7 mouse cellular contexts compared by ENCODE assay signal in the genomic region with DNA sequence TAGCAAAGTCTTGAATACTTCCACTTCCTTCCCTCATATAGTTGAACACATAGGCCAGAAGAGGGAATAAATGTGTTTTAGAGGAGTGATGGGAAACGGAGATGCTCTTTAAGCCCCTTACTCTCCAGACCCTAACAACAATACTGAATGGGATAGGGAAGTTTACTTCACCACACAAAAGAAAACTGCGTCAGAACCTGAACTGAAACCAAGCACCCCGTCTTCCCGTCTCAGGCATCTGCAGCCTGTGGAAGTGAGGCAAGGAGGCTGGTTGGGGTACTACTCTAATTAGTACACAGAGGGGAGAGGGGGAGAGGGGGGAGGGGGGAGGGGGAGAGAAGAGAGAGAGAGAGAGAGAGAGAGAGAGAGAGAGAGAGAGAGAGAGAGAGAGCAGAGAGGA. TPM values are rescaled to one million over a fixed set of nuclear protein-coding genes. Genes with fewer than 3 reads are reported as not detected.
DNase-seq lines count a peak whose midpoint lies in the region; ATAC-seq lines count a peak whose summit lies in the region.

No protein-coding gene starts in this region.

- no peak for DNase-seq in lung, postnatal 4 days
- DNase-seq in limb, embryonic 10.5 days (ENCODE audit: low spot score) = no peak
- DNase-seq in splenic B cell, adult 2 months (ENCODE audit: low read depth, low spot score) = peak; percentile 44
- DNase-seq in cerebellum, adult 11-12 months = no peak
- DNase-seq in kidney, adult 18-20 months = no peak

- H3K4me3 ChIP-seq in lung, embryonic 15.5 days = peak overlapping the region; percentile 65; the same call in 1 of the 2 replicates
- H3K4me3 ChIP-seq in embryonic facial prominence, embryonic 15.5 days (replicated peaks) = peak overlapping the region; percentile 73
- H3K4me3 ChIP-seq in limb, embryonic 10.5 days = peak overlapping the region; percentile 76

- ATAC-seq in lung, embryonic 15.5 days (ENCODE audit: borderline replicate concordance, extremely low read depth, low FRiP score, low TSS enrichment) = no peak
- no peak for ATAC-seq in embryonic facial prominence, embryonic 15.5 days (ENCODE audit: insufficient number of reproducible peaks, low FRiP score, low TSS enrichment, low read depth)

- no peaks in the 10 kb centered on the region for H3K9me3 ChIP-seq in lung, embryonic 15.5 days
- H3K9me3 ChIP-seq in embryonic facial prominence, embryonic 15.5 days (replicated peaks) = no peaks in the 10 kb centered on the region
- H3K9me3 ChIP-seq in limb, embryonic 10.5 days (replicated peaks) = no peaks in the 10 kb centered on the region

- H3K9ac ChIP-seq in lung, embryonic 15.5 days = no peak overlapping the region
- no peak overlapping the region for H3K9ac ChIP-seq in embryonic facial prominence, embryonic 15.5 days

- H3K27ac ChIP-seq in lung, embryonic 15.5 days = no peak overlapping the region
- no peak overlapping the region for H3K27ac ChIP-seq in embryonic facial prominence, embryonic 15.5 days (replicated peaks)
- H3K27ac ChIP-seq in limb, embryonic 10.5 days = peak overlapping the region; percentile 85; the same call in 1 of the 2 replicates

- peak overlapping the region; percentile 63 for H3K4me2 ChIP-seq in lung, embryonic 15.5 days
- peak overlapping the region; percentile 55 for H3K4me2 ChIP-seq in embryonic facial prominence, embryonic 15.5 days (replicated peaks)

- peaks cover 10% of the 10 kb centered on the region for H3K4me1 ChIP-seq in lung, embryonic 15.5 days
- peaks cover 8% of the 10 kb centered on the region for H3K4me1 ChIP-seq in embryonic facial prominence, embryonic 15.5 days
- H3K4me1 ChIP-seq in limb, embryonic 10.5 days = peaks cover 13% of the 10 kb centered on the region

- WGBS in lung, embryonic 15.5 days = 54% methylated on average over 4 of the region's 4 CpGs
- 74% methylated on average over 4 of the region's 4 CpGs for WGBS in embryonic facial prominence, embryonic 15.5 days
- WGBS in limb, embryonic 10.5 days = 69% methylated on average over 4 of the region's 4 CpGs

- H3K36me3 ChIP-seq in lung, embryonic 15.5 days = peaks cover 14% of the 10 kb centered on the region
- peaks cover 14% of the 10 kb centered on the region for H3K36me3 ChIP-seq in embryonic facial prominence, embryonic 15.5 days
- no peaks in the 10 kb centered on the region for H3K36me3 ChIP-seq in limb, embryonic 10.5 days
- H3K36me3 ChIP-seq in splenic B cell, adult 2 months (ENCODE audit: control insufficient read depth, insufficient read depth, low read length, poor library complexity, severe bottlenecking) = no peaks in the 10 kb centered on the region; the same call in 1 of the 2 replicates

- H3K27me3 ChIP-seq in lung, embryonic 15.5 days = no peaks in the 10 kb centered on the region
- no peaks in the 10 kb centered on the region for H3K27me3 ChIP-seq in embryonic facial prominence, embryonic 15.5 days
- no peaks in the 10 kb centered on the region for H3K27me3 ChIP-seq in limb, embryonic 10.5 days (ENCODE audit: low read depth, poor library complexity, severe bottlenecking)
- no peaks in the 10 kb centered on the region for H3K27me3 ChIP-seq in splenic B cell, adult 2 months (ENCODE audit: control insufficient read depth, insufficient read depth, low read length, poor library complexity, severe bottlenecking)

RNA-seq across cellular contexts. Expression of a gene that starts 0.8 kb away (rescaled TPM):
- polyA plus RNA-seq in lung, embryonic 15.5 days (2015; fragmentation: Nextera tagmentation; extraction: Ambion mirVana) = 23.9 and 28.3 TPM in 2 replicates
- polyA plus RNA-seq in embryonic facial prominence, embryonic 15.5 days (2015; fragmentation: Nextera tagmentation; extraction: Ambion mirVana) = 33.1 and 33.2 TPM in 2 replicates
- polyA plus RNA-seq in limb, embryonic 10.5 days (2016; fragmentation: Nextera tagmentation; extraction: Ambion mirVana) = 23.1 and 29.6 TPM in 2 replicates

RNA-seq across cellular contexts. Expression of a gene that starts 10.3 kb away (rescaled TPM):
- polyA plus RNA-seq in lung, embryonic 15.5 days (2015; fragmentation: Nextera tagmentation; extraction: Ambion mirVana) = 11.7 and 13.5 TPM in 2 replicates
- 14.5 and 15.5 TPM in 2 replicates for polyA plus RNA-seq in embryonic facial prominence, embryonic 15.5 days (2015; fragmentation: Nextera tagmentation; extraction: Ambion mirVana)
- polyA plus RNA-seq in limb, embryonic 10.5 days (2016; fragmentation: Nextera tagmentation; extraction: Ambion mirVana) = 4.4 and 6.5 TPM in 2 replicates

RNA-seq across cellular contexts. Expression of a gene that starts 46.0 kb away (rescaled TPM):
- not detected in 2 replicates for polyA plus RNA-seq in lung, embryonic 15.5 days (2015; fragmentation: Nextera tagmentation; extraction: Ambion mirVana)
- not detected in 2 replicates for polyA plus RNA-seq in embryonic facial prominence, embryonic 15.5 days (2015; fragmentation: Nextera tagmentation; extraction: Ambion mirVana)
- polyA plus RNA-seq in limb, embryonic 10.5 days (2016; fragmentation: Nextera tagmentation; extraction: Ambion mirVana) = not detected in 2 replicates

RNA-seq across cellular contexts. Expression of a gene that starts 52.3 kb away (rescaled TPM):
- polyA plus RNA-seq in lung, embryonic 15.5 days (2015; fragmentation: Nextera tagmentation; extraction: Ambion mirVana) = not detected in 2 replicates
- 0.23 TPM in 1 of 2 replicates, not detected in the other for polyA plus RNA-seq in embryonic facial prominence, embryonic 15.5 days (2015; fragmentation: Nextera tagmentation; extraction: Ambion mirVana)
- 0.11 TPM in 1 of 2 replicates, not detected in the other for polyA plus RNA-seq in limb, embryonic 10.5 days (2016; fragmentation: Nextera tagmentation; extraction: Ambion mirVana)

RNA-seq across cellular contexts. Expression of a gene that starts 53.6 kb away (rescaled TPM):
- 50.7 and 52.0 TPM in 2 replicates for polyA plus RNA-seq in lung, embryonic 15.5 days (2015; fragmentation: Nextera tagmentation; extraction: Ambion mirVana)
- polyA plus RNA-seq in embryonic facial prominence, embryonic 15.5 days (2015; fragmentation: Nextera tagmentation; extraction: Ambion mirVana) = 49.6 and 51.1 TPM in 2 replicates
- 55.8 and 58.0 TPM in 2 replicates for polyA plus RNA-seq in limb, embryonic 10.5 days (2016; fragmentation: Nextera tagmentation; extraction: Ambion mirVana)
